Mouse (Mus musculus) heart, embryonic 12.5 days (tissue): ENCODE results near the gene Trh. TPM values are rescaled to one million over a fixed set of nuclear protein-coding genes. Genes with fewer than 3 reads are reported as not detected.

Source experiments
- ATAC-seq: fragments of 200-750 bp; cut with Nextera tagmentation; 2 replicates; pipeline ENCODE4 v1.8.0; 2017; ENCODE audit warnings: moderate TSS enrichment, moderate library complexity; ENCODE audit not compliant: insufficient number of reproducible peaks, low FRiP score
- H3K27ac ChIP-seq: fragments of 300-500 bp; sonication (generic); 2 replicates; pipeline ENCODE4 v1.5.1; 2016; ENCODE audit warnings: mild to moderate bottlenecking, moderate library complexity; ENCODE audit not compliant: poor library complexity, severe bottlenecking
- H3K27me3 ChIP-seq: fragments of 300-500 bp; sonication (generic); replicated peaks from 2 replicates; pipeline ENCODE4 v1.6.1; 2016; ENCODE audit warnings: mild to moderate bottlenecking, moderate library complexity
- H3K36me3 ChIP-seq: fragments of 300-500 bp; sonication (generic); 2 replicates; pipeline ENCODE4 v1.6.1; 2016; ENCODE audit warnings: mild to moderate bottlenecking, moderate library complexity
- H3K4me1 ChIP-seq: fragments of 300-500 bp; sonication (generic); replicated peaks from 2 replicates; pipeline ENCODE4 v1.6.1; 2016; ENCODE audit warnings: mild to moderate bottlenecking
- H3K4me2 ChIP-seq: fragments of 300-500 bp; sonication (generic); 2 replicates; pipeline ENCODE4 v1.6.1; 2016; ENCODE audit warnings: mild to moderate bottlenecking, moderate library complexity
- H3K4me3 ChIP-seq: fragments of 300-500 bp; sonication (generic); 2 replicates; pipeline ENCODE4 v1.5.1; 2016; ENCODE audit warnings: mild to moderate bottlenecking
- H3K9ac ChIP-seq: fragments of 300-500 bp; sonication (generic); 2 replicates; pipeline ENCODE4 v1.6.1; 2016; ENCODE audit warnings: mild to moderate bottlenecking, moderate library complexity
- H3K9me3 ChIP-seq: fragments of 300-500 bp; sonication (generic); replicated peaks from 2 replicates; pipeline ENCODE4 v1.6.1; 2016; ENCODE audit warnings: mild to moderate bottlenecking, moderate library complexity
- WGBS: fragments of 180-500 bp; shearing (Covaris S2); methylation state at CpG from one replicate; pipeline ENCODE4 v1.1.7; 2016; 5-methylcytosine and 5-hydroxymethylcytosine counted together
- polyA plus RNA-seq: library from polyadenylated mRNA; unstranded; fragments of >200 nt; fragmentation: Nextera tagmentation; extraction: Ambion mirVana; gene quantifications from 2 replicates; pipeline ENCODE4 v1.2.1, GENCODE M21; 2016

Trh gene
- polyA plus RNA-seq, 1 experiment from 2014 or later, result 0.28 TPM

GRCm38 (mm10) chr6:92255346-92255745 lies 10.9 kb upstream of the Trh start:
- Histone ChIP-seq H3K4me1 (peaks cover 2% of the 10 kb centered on the region; the same call in 1 of the 2 replicates), H3K9ac (no peak overlapping the region), H3K4me3 (no peak overlapping the region), H3K9me3 (no peaks in the 10 kb centered on the region; the same call in 1 of the 2 replicates), H3K36me3 (no peaks in the 10 kb centered on the region), H3K27ac (no peak overlapping the region), H3K27me3 (no peaks in the 10 kb centered on the region), H3K4me2 (no peak overlapping the region)
- no peak for ATAC-seq

- 0 out of 2 replicates have a peak, but pooled peaks cover under 1% of the 10 kb centered on the region for H3K27me3 ChIP-seq
- no peaks in the 10 kb centered on the region; the same call in 1 of the 2 replicates for H3K9me3 ChIP-seq
- peak overlapping the region; percentile 75 for H3K27ac ChIP-seq
- no peaks in the 10 kb centered on the region for H3K36me3 ChIP-seq
- H3K4me3 ChIP-seq, result no peak overlapping the region
- no peak overlapping the region for H3K9ac ChIP-seq
- 47% methylated on average over 3 of the region's 3 CpGs for WGBS
- H3K4me2 ChIP-seq, result no peak overlapping the region
- ATAC-seq, result peak; percentile 81
- H3K4me1 ChIP-seq, result peaks cover 2% of the 10 kb centered on the region; the same call in 1 of the 2 replicates
These were observed 8.9 kb upstream of the Trh start for GRCm38 (mm10) chr6:92253253-92253870.

GRCm38 (mm10) chr6:92247215-92247919 lies 2.9 kb upstream of the Trh start:
- H3K9ac ChIP-seq, result no peak overlapping the region
- no peaks in the 10 kb centered on the region for H3K36me3 ChIP-seq
- no peak for ATAC-seq
- H3K4me3 ChIP-seq, result no peak overlapping the region
- WGBS, result 28% methylated on average over 7 of the region's 7 CpGs
- no peaks in the 10 kb centered on the region for H3K9me3 ChIP-seq
- peaks cover 58% of the 10 kb centered on the region for H3K27me3 ChIP-seq
- H3K27ac ChIP-seq, result no peak overlapping the region
- H3K4me2 ChIP-seq, result no peak overlapping the region
- H3K4me1 ChIP-seq, result peaks cover 8% of the 10 kb centered on the region; the same call in 1 of the 2 replicates

GRCm38 (mm10) chr6:92246335-92246734 lies 1.9 kb upstream of the Trh start:
- Histone ChIP-seq H3K27ac (no peak overlapping the region), H3K4me3 (no peak overlapping the region), H3K27me3 (peaks cover 62% of the 10 kb centered on the region), H3K9me3 (no peaks in the 10 kb centered on the region), H3K36me3 (no peaks in the 10 kb centered on the region), H3K4me1 (0 out of 2 replicates have a peak, but pooled peaks cover 5% of the 10 kb centered on the region), H3K4me2 (no peak overlapping the region), H3K9ac (no peak overlapping the region)
- WGBS, result 23% methylated on average over 3 of the region's 3 CpGs
- ATAC-seq, result no peak

GRCm38 (mm10) chr6:92241178-92241906 lies 3.1 kb downstream of the Trh start:
- 47% methylated on average over 3 of the region's 3 CpGs for WGBS
- Histone ChIP-seq H3K27me3 (peaks cover 44% of the 10 kb centered on the region), H3K9ac (no peak overlapping the region), H3K4me2 (no peak overlapping the region), H3K9me3 (no peaks in the 10 kb centered on the region), H3K27ac (no peak overlapping the region), H3K36me3 (no peaks in the 10 kb centered on the region), H3K4me3 (no peak overlapping the region), H3K4me1 (0 out of 2 replicates have a peak, but pooled peaks cover 5% of the 10 kb centered on the region)
- ATAC-seq, result peak; percentile 96

GRCm38 (mm10) chr6:92235036-92235435 lies 9.4 kb downstream of the Trh start:
- 61% methylated on average over 12 of the region's 12 CpGs for WGBS
- ATAC-seq, result no peak
- H3K9ac ChIP-seq, result no peak overlapping the region

GRCm38 (mm10) chr6:92231762-92232161 lies 12.7 kb downstream of the Trh start:
- 57% methylated on average over 4 of the region's 4 CpGs for WGBS
- Histone ChIP-seq H3K4me1 (no peaks in the 10 kb centered on the region), H3K9me3 (no peaks in the 10 kb centered on the region), H3K27ac (no peak overlapping the region), H3K4me3 (no peak overlapping the region), H3K27me3 (no peaks in the 10 kb centered on the region), H3K4me2 (no peak overlapping the region), H3K9ac (no peak overlapping the region), H3K36me3 (no peaks in the 10 kb centered on the region)
- ATAC-seq, result no peak

More at GRCm38 (mm10) chr6:92235036-92235435, 9.4 kb downstream of the Trh start:
- Histone ChIP-seq H3K4me1 (no peaks in the 10 kb centered on the region), H3K36me3 (no peaks in the 10 kb centered on the region), H3K27me3 (no peaks in the 10 kb centered on the region), H3K4me3 (no peak overlapping the region), H3K4me2 (no peak overlapping the region), H3K9me3 (no peaks in the 10 kb centered on the region), H3K27ac (no peak overlapping the region)

- ATAC-seq, result no peak
- WGBS, result 59% methylated on average over 1 of the region's 1 CpGs
- H3K27ac ChIP-seq, result no peak overlapping the region
- no peaks in the 10 kb centered on the region for H3K4me1 ChIP-seq
- H3K9me3 ChIP-seq, result no peaks in the 10 kb centered on the region
- no peak overlapping the region for H3K4me2 ChIP-seq
- no peak overlapping the region for H3K4me3 ChIP-seq
- no peak overlapping the region for H3K9ac ChIP-seq
- no peaks in the 10 kb centered on the region for H3K36me3 ChIP-seq
- H3K27me3 ChIP-seq, result no peaks in the 10 kb centered on the region
These were observed 13.1 kb downstream of the Trh start for GRCm38 (mm10) chr6:92231356-92231755.

- no peaks in the 10 kb centered on the region for H3K27me3 ChIP-seq
- no peak overlapping the region for H3K4me3 ChIP-seq
- no peak overlapping the region for H3K9ac ChIP-seq
- no peak overlapping the region for H3K4me2 ChIP-seq
- 81% methylated on average over 2 of the region's 2 CpGs for WGBS
- H3K4me1 ChIP-seq, result no peaks in the 10 kb centered on the region
- no peak overlapping the region for H3K27ac ChIP-seq
- no peak for ATAC-seq
- no peaks in the 10 kb centered on the region for H3K9me3 ChIP-seq
- H3K36me3 ChIP-seq, result no peaks in the 10 kb centered on the region
These were observed 14.9 kb downstream of the Trh start for GRCm38 (mm10) chr6:92229586-92229985.

- no peak overlapping the region for H3K4me2 ChIP-seq
- ATAC-seq, result no peak
- no peak overlapping the region for H3K27ac ChIP-seq
- no peaks in the 10 kb centered on the region for H3K36me3 ChIP-seq
- no peaks in the 10 kb centered on the region for H3K4me1 ChIP-seq
- H3K27me3 ChIP-seq, result no peaks in the 10 kb centered on the region
- no peaks in the 10 kb centered on the region for H3K9me3 ChIP-seq
- H3K4me3 ChIP-seq, result no peak overlapping the region
- no peak overlapping the region for H3K9ac ChIP-seq
These were observed 15.3 kb downstream of the Trh start for GRCm38 (mm10) chr6:92229103-92229502.

- Histone ChIP-seq H3K27ac (no peak overlapping the region), H3K4me1 (no peaks in the 10 kb centered on the region; the same call in 1 of the 2 replicates), H3K9ac (no peak overlapping the region), H3K4me3 (no peak overlapping the region), H3K9me3 (0 out of 2 replicates have a peak, but pooled peaks cover 3% of the 10 kb centered on the region), H3K27me3 (0 out of 2 replicates have a peak, but pooled peaks cover under 1% of the 10 kb centered on the region), H3K36me3 (no peaks in the 10 kb centered on the region), H3K4me2 (no peak overlapping the region)
- no peak for ATAC-seq
- WGBS, result 62% methylated on average over 1 of the region's 1 CpGs
These were observed 19.5 kb downstream of the Trh start for GRCm38 (mm10) chr6:92224981-92225380.
